Mouse (Mus musculus) myocyte (in vitro differentiated cells): ENCODE measurements at regions not wholly inside any gene's neighbourhood (a gene's known extent, or its start where the extent isn't known, plus 50 kb on each side); places are given as distances from the start of the nearest gene placed in this dataset.

Experiments used
- H3K27me3 ChIP-seq: one replicate; pipeline ENCODE4 v1.6.1; 2011; ENCODE audit not compliant: control insufficient read depth, insufficient read depth, insufficient read length
- H3K36me3 ChIP-seq: one replicate; pipeline ENCODE4 v1.6.1; 2011; ENCODE audit not compliant: control insufficient read depth, insufficient read depth
- H3K4me2 ChIP-seq: one replicate; pipeline ENCODE4 v1.6.1; 2011; ENCODE audit warnings: low read depth, control low read depth
- H3K4me3 ChIP-seq: one replicate; pipeline ENCODE4 v1.5.1; 2011; ENCODE audit warnings: mild to moderate bottlenecking, control low read depth, moderate library complexity
- H3K79me2 ChIP-seq: one replicate; pipeline ENCODE4 v1.6.1; 2011; ENCODE audit not compliant: control insufficient read depth, insufficient read depth
- H3ac ChIP-seq: one replicate; pipeline ENCODE4 v1.6.1; 2011; ENCODE audit not compliant: control insufficient read depth, insufficient read length
- CEBPB ChIP-seq: IDR thresholded peaks from 2 replicates; pipeline ENCODE4 v1.6.1; 2011; ENCODE audit warnings: mild to moderate bottlenecking, moderate library complexity; ENCODE audit not compliant: poor library complexity, insufficient read depth, severe bottlenecking
- E2F4 ChIP-seq: IDR thresholded peaks from one replicate; pipeline ENCODE4 v1.6.1; 2011; ENCODE audit warnings: mild to moderate bottlenecking, control low read depth, moderate library complexity; ENCODE audit not compliant: insufficient read depth
- MAX ChIP-seq: IDR thresholded peaks from one replicate; pipeline ENCODE4 v1.6.1; 2011; ENCODE audit warnings: low read depth, mild to moderate bottlenecking, control low read depth
- MYOD1 ChIP-seq, 3 experiments: IDR thresholded peaks; one replicate each; pipeline ENCODE4 v1.6.1; 2011; ENCODE audit warnings: control low read depth in 2 of 3, low read depth in 2 of 3, mild to moderate bottlenecking in 2 of 3, moderate library complexity in 1 of 3; ENCODE audit not compliant: insufficient read length in 2 of 3, control insufficient read depth in 1 of 3
- MYOG ChIP-seq, 3 experiments: IDR thresholded peaks; one replicate each; pipeline ENCODE4 v1.6.1; 2011; ENCODE audit warnings: control low read depth in 2 of 3, low read depth in 2 of 3, mild to moderate bottlenecking in 2 of 3; ENCODE audit not compliant: insufficient read length in 2 of 3, control insufficient read depth in 1 of 3, insufficient read depth in 1 of 3
- POLR2A ChIP-seq: IDR thresholded peaks from one replicate; pipeline ENCODE4 v1.6.1; 2011; ENCODE audit warnings: low read depth, mild to moderate bottlenecking, control low read depth, moderate library complexity; ENCODE audit not compliant: insufficient read length
- POLR2AphosphoS2 ChIP-seq: IDR thresholded peaks from one replicate; pipeline ENCODE4 v1.6.1; 2011; ENCODE audit warnings: low read depth, control low read depth; ENCODE audit not compliant: insufficient read length
- REST ChIP-seq: IDR thresholded peaks from one replicate; pipeline ENCODE4 v1.6.1; 2011; ENCODE audit warnings: mild to moderate bottlenecking, control low read depth, moderate library complexity; ENCODE audit not compliant: insufficient read depth, insufficient read length
- SRF ChIP-seq: IDR thresholded peaks from one replicate; pipeline ENCODE4 v1.6.1; 2011; ENCODE audit warnings: low read depth; ENCODE audit not compliant: control insufficient read depth, insufficient read length
- TCF12 ChIP-seq: IDR thresholded peaks from one replicate; pipeline ENCODE4 v1.6.1; 2011; ENCODE audit warnings: mild to moderate bottlenecking, control low read depth; ENCODE audit not compliant: poor library complexity, insufficient read depth, severe bottlenecking
- TCF3 ChIP-seq: IDR thresholded peaks from one replicate; pipeline ENCODE4 v1.6.1; 2011; ENCODE audit warnings: low read depth, control low read depth; ENCODE audit not compliant: insufficient read length
- USF1 ChIP-seq: IDR thresholded peaks from one replicate; pipeline ENCODE4 v1.6.1; 2011; ENCODE audit warnings: low read depth, mild to moderate bottlenecking, control low read depth, moderate library complexity

DNA sequence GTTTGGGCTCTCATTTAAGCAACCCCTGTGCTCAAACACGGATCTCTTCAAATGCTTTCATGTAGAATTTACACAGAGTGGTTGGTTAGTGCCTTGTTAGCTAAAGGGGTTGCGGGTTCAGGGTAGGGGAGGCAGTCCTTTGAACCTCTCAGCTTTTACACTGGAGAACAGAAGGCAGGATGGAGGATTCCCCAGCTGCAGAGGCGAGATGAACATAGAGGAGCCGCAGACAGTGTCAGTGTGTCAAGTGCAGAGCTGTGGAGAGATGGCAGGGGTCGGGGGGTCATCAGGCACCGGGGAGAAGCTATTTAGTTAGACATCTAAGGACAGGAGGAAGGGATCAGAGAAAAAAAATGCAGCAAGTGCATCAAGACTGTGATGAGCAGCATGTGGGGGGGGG is 60.4 kb upstream of the Cyp1b1 start:
- H3K4me2 ChIP-seq = no peak overlapping the region
- H3K4me3 ChIP-seq = no peak overlapping the region
- no peak overlapping the region for H3ac ChIP-seq
- TF ChIP-seq POLR2A = no peak
- TF ChIP-seq SRF = no peak
- TF ChIP-seq TCF3 = no peak
- TF ChIP-seq POLR2AphosphoS2 = no peak
- TF ChIP-seq REST = no peak
- TF ChIP-seq TCF12 = no peak
- TF ChIP-seq MYOD1 (IDR thresholded peaks at IDR 0.05; ENCODE audit: control insufficient read depth in 1 of 3, insufficient read length in 2 of 3, low read depth in 2 of 3) = no peak
- TF ChIP-seq CEBPB = no peak
- no peak for TF ChIP-seq E2F4
- H3K79me2 ChIP-seq = no peaks in the 10 kb centered on the region
- no peaks in the 10 kb centered on the region for H3K27me3 ChIP-seq
- no peaks in the 10 kb centered on the region for H3K36me3 ChIP-seq

DNA sequence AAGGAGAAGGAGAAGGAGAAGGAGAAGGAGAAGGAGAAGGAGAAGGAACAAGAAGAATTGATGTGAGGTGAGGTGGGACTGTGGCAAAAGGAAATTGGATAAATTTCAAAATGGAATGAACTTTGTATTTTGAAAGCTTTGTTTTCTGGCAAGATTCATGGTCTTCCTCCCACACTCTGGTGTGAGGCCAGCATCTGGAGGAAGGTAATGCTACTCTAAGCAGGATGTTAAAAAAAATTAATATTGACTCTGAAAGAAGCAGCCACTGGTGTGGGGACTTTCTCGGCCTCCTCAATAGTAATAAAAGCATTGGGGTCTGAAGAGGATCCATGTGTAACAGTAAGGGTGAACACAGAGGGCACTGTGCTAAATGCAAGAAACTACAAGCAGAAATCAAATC is 59.4 kb upstream of the Cyp1b1 start:
- Histone ChIP-seq H3ac (no peak overlapping the region), H3K27me3 (no peaks in the 10 kb centered on the region), H3K36me3 (no peaks in the 10 kb centered on the region), H3K4me3 (no peak overlapping the region), H3K79me2 (no peaks in the 10 kb centered on the region), H3K4me2 (no peak overlapping the region)
- TF ChIP-seq SRF (no peak), CEBPB (no peak), TCF12 (no peak), POLR2A (no peak), MAX (no peak), POLR2AphosphoS2 (no peak), REST (no peak), TCF3 (no peak), E2F4 (no peak), MYOD1 (IDR thresholded peaks at IDR 0.05; ENCODE audit: control insufficient read depth in 1 of 3, insufficient read length in 2 of 3, low read depth in 2 of 3) (no peak), MYOG (IDR thresholded peaks at IDR 0.05; ENCODE audit: control insufficient read depth in 1 of 3, insufficient read depth in 1 of 3, insufficient read length in 2 of 3, low read depth in 2 of 3) (no peak), USF1 (no peak)

DNA sequence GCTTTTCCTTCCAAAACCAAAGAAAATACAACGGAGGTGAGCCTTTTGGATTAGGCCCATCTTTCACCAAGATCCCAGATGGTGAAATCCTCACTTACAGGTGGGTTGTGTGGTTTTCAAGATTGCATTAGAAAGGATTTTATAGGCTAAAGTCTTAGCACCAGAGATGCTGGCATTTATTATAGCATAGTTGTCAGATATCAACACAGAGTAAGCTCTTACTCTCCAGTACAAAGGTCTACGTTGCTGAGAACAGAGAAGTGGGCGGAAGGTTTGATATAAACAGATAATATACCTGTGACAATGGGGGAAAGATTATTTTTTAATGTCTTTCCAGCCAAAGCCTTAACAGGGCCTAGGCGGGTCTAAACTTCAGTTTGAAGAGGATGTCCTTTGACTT is 57.4 kb upstream of the Cyp1b1 start:
- Histone ChIP-seq H3K27me3 (no peaks in the 10 kb centered on the region), H3K4me3 (no peak overlapping the region), H3ac (no peak overlapping the region), H3K79me2 (no peaks in the 10 kb centered on the region), H3K36me3 (no peaks in the 10 kb centered on the region), H3K4me2 (no peak overlapping the region)
- TF ChIP-seq MYOG (IDR thresholded peaks at IDR 0.05; ENCODE audit: control insufficient read depth in 1 of 3, insufficient read depth in 1 of 3, insufficient read length in 2 of 3, low read depth in 2 of 3) = no peak
- TF ChIP-seq CEBPB = no peak
- TF ChIP-seq E2F4 = no peak
- no peak for TF ChIP-seq USF1
- no peak for TF ChIP-seq MAX
- no peak for TF ChIP-seq TCF12
- TF ChIP-seq MYOD1 (IDR thresholded peaks at IDR 0.05; ENCODE audit: control insufficient read depth in 1 of 3, insufficient read length in 2 of 3, low read depth in 2 of 3) = no peak
- no peak for TF ChIP-seq POLR2A
- TF ChIP-seq SRF = no peak
- TF ChIP-seq POLR2AphosphoS2 = no peak
- TF ChIP-seq TCF3 = no peak
- TF ChIP-seq REST = no peak

DNA sequence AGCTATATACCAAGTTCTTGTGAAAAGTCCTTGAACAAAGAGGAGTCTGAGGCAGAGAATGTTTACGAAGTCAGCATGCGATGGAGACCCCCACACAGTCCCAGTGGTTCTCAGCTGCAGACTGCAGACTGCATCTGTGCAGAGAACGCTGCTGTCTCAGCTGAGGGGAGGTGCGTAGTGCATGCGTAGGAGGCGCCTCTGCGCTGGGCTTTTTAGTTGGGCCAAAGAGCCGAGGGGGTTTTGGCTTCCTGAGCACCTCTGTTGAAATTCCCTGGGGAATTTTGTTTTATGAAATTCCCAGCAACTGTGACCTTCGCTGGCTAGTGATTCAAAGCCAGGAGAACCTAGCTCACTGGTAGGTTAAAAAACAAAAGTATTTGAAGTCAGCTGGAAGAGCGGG is 56.9 kb upstream of the Cyp1b1 start:
- no peak overlapping the region for H3K4me3 ChIP-seq

DNA sequence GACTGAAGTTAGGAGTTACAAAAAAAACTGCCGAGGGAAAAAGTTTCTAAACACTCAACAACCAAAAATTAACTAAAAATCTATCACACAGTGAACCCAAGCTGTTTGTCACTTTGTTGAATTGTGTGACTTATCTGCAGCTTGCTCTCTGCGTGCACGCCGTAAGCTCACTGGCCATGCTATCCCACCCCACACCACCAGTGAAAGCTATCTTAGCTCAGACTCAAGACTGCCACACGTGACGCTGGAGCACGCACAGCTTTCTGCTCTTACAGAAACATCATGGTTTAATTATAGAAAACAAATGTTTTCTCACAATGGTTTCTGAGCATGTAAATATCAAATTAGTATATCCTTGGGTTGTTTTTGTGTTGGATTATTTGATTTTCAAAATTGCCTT is 56.0 kb upstream of the Cyp1b1 start:
- Histone ChIP-seq H3K27me3 (no peaks in the 10 kb centered on the region), H3K4me3 (no peak overlapping the region), H3K79me2 (no peaks in the 10 kb centered on the region), H3K4me2 (no peak overlapping the region), H3ac (no peak overlapping the region), H3K36me3 (no peaks in the 10 kb centered on the region)
- TF ChIP-seq REST (no peak), MYOG (IDR thresholded peaks at IDR 0.05; ENCODE audit: control insufficient read depth in 1 of 3, insufficient read depth in 1 of 3, insufficient read length in 2 of 3, low read depth in 2 of 3) (no peak), E2F4 (no peak), SRF (no peak), USF1 (no peak), POLR2A (no peak), POLR2AphosphoS2 (no peak), TCF3 (no peak), MYOD1 (IDR thresholded peaks at IDR 0.05; ENCODE audit: control insufficient read depth in 1 of 3, insufficient read length in 2 of 3, low read depth in 2 of 3) (no peak), MAX (no peak), TCF12 (no peak), CEBPB (no peak)

More for the DNA sequence above, 56.9 kb upstream of the Cyp1b1 start:
- H3K27me3 ChIP-seq = no peaks in the 10 kb centered on the region
- no peaks in the 10 kb centered on the region for H3K36me3 ChIP-seq
- H3ac ChIP-seq = no peak overlapping the region
- no peaks in the 10 kb centered on the region for H3K79me2 ChIP-seq
- no peak overlapping the region for H3K4me2 ChIP-seq
- no peak for TF ChIP-seq MYOD1 (IDR thresholded peaks at IDR 0.05; ENCODE audit: control insufficient read depth in 1 of 3, insufficient read length in 2 of 3, low read depth in 2 of 3)
- no peak for TF ChIP-seq POLR2AphosphoS2
- TF ChIP-seq CEBPB = no peak
- TF ChIP-seq E2F4 = no peak
- TF ChIP-seq SRF = no peak
- TF ChIP-seq POLR2A = no peak
- TF ChIP-seq MAX = no peak
- TF ChIP-seq TCF3 = no peak
- TF ChIP-seq TCF12 = no peak
- no peak for TF ChIP-seq REST
- no peak for TF ChIP-seq MYOG (IDR thresholded peaks at IDR 0.05; ENCODE audit: control insufficient read depth in 1 of 3, insufficient read depth in 1 of 3, insufficient read length in 2 of 3, low read depth in 2 of 3)
- no peak for TF ChIP-seq USF1
